Mouse (Mus musculus): ENCODE data around the gene Stkld1.

Gene Stkld1

GRCm38 (mm10) chr2:26915927-26916728 lies 17.7 kb upstream of the Stkld1 start, which contains the start of the genes Surf2 and Surf1:
TSS of gene Surf2 (plus strand) at chr2:26916367.
TSS of gene Surf1 (minus strand) at chr2:26916530.
- DNase-seq (ENCODE audit: low spot score): peak; percentile 86

DNA sequence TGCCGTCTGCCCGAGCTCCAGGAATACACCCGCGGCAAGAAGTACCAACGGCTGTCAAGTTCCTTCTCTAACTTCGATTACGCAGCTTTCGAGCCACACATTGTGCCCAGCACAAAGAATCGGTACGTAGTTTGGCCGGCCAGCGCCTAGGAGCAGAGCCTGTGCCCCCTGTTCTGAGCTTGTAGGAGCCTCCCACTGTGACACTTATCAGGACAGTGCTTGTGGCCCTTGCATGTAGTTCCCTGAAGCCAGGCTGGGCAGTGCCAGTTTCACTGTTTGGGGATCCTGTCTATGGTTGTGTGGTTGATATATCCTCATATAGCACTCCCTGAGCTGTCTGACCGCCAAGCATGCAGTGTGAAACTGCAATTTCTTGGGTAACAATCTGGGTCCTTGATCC lies 17.1 kb upstream of the Stkld1 start:
- DNase-seq (ENCODE audit: low spot score): no peak

DNA sequence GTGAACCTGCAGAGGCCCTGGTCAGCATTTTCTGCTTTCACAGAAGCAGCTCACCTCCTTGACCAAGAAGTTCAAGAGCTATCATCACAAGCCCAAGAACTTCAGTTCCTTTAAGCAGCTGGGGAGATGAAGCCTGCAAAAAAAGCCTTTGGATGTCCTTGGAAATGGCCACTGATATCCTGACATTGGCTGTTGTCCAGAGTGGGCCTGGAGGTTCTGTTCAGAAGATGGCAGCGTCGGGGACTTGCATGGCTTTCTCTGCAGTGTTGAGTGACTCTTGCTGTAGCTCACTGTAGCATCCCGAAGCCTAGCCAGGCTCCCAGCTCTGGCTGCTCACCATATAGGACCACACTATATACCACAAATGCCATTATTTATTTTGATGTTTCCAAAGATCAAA lies 14.2 kb upstream of the Stkld1 start:
- DNase-seq (ENCODE audit: low spot score): no peak

DNA sequence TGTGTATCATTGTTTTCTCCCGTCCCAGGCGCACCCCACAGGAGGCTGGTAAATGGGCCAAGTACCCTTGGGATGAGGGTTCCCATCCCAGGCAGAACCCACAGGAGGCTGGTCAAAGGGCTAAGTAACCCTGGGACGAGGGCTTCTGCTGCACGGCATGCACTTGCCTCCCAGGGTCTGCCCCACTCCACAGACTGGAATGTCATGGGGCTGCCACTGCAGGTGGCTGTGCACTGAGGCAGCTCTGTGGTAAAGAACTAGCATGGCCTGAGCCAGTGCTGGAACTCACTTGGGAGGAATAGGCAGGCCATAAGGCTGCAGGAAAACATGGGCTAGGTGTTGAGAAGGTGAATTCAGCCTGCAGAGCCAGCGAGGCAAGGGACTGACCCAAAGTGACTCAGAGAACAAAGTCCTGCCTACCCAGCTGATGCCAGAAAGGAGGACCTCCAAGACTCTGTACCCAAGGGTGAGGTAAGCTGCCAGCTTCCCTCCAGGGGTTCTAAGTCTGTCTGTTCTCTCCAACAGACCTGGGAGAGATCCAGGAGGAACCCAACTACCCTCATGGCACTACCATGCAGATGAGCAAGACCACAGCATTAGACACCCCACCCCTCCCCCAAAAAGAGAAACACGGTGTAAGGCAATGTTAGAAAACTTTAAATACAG lies 13.5 kb upstream of the Stkld1 start:
- DNase-seq (ENCODE audit: low spot score): no peak

- DNase-seq (ENCODE audit: low spot score): no peak
These were observed 12.1 kb upstream of the Stkld1 start for GRCm38 (mm10) chr2:26921784-26922183.

GRCm38 (mm10) chr2:26927745-26928476 lies 5.9 kb upstream of the Stkld1 start:
- DNase-seq (ENCODE audit: low spot score): no peak

GRCm38 (mm10) chr2:26930390-26930789 lies 3.5 kb upstream of the Stkld1 start:
- peak; percentile 82 for DNase-seq (ENCODE audit: low spot score)

DNA sequence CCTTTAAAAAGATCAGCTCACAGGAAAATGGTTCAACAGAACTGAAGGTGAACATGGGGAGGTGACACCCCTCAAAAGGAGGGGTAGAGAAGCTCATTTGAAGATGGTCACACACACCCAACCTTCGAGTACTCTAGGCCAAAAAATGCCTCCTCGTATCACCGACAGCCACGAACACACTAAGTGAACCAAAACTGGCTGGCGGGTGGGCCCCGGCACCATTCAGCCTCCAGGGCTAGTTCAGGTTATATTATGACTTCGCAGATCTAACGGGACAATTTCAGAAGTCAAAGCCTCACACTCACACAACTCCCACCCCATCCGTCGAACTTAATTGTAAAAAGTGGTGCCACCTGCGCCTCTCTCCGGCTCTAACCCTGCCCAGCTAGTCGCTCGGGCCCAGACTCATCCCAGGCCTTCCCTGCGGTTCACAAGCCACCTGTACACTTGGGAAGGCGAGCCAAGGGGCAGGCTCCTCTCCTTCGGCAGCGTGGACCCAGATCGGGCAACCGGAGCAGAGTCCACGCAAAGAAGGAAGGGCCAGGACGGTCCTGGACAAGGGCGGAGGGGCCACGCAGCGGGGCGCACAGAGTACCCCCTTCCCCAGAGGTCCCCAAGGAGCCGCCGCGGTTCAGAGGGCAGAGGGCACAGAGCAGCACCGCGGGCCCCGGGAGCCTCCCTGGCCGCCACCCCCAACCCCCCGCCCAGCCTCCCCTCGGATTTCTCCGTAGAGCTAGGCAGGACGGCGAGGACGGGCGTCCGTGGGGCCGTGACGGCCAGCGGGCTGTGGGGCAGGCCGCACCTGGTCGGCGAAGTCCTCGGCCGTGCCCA lies 1.2 kb upstream of the Stkld1 start:
- DNase-seq (ENCODE audit: low spot score): peak; percentile 34

DNA sequence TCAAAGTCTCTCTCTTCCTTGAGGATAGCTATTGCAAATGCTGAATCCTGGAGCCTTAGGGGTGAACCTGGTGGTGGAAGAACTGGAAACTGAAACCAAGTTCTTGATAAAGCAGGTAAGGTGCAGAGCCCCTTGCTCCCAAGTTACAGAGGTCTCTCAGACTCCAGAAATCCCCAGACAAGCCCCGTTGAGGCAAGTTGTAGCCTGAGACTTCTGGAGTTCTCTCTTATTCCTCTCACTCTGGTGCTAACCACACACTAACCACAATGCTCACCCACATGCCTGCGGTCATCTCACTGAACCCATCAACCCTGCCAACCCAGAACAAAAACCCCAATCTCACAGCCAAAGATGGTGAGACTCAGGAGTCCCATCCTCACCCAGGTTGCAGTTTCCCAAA lies 1.4 kb downstream of the Stkld1 start:
- no peak for DNase-seq (ENCODE audit: low spot score)

GRCm38 (mm10) chr2:26936425-26936824 lies 2.6 kb downstream of the Stkld1 start:
- no peak for DNase-seq (ENCODE audit: low spot score)

GRCm38 (mm10) chr2:26941539-26941938 lies 7.7 kb downstream of the Stkld1 start:
- DNase-seq (ENCODE audit: low spot score): no peak

DNA sequence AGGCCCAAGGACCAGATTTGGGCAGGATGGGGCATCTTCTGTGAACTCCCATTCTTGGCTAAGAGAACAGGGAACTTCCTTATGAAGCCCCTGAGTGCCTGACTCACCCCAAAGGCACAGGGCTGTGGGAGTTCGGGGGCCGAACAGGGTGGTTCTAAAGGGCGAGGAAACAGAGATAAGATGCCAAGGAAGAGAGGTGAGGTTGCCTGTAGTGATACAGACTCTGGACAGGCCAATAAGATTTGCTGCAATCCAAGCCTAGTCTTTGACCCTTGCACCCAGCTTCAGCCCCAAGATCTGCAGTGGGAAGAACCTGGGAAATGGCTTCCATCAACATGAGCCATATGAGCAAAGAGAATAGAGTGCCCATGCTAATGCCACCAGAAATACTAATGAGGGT lies 9.4 kb downstream of the Stkld1 start:
- DNase-seq (ENCODE audit: low spot score): no peak

GRCm38 (mm10) chr2:26950411-26950810 lies 16.6 kb downstream of the Stkld1 start:
- DNase-seq (ENCODE audit: low spot score): no peak

- DNase-seq (ENCODE audit: low spot score): no peak
These were observed 17.6 kb downstream of the Stkld1 start for GRCm38 (mm10) chr2:26951346-26951905.

- DNase-seq (ENCODE audit: low spot score): no peak
These were observed 18.3 kb downstream of the Stkld1 start for GRCm38 (mm10) chr2:26952193-26952592.

GRCm38 (mm10) chr2:26952866-26953265 lies 19.0 kb downstream of the Stkld1 start:
- no peak for DNase-seq (ENCODE audit: low spot score)

GRCm38 (mm10) chr2:26954735-26955395 lies 21.0 kb downstream of the Stkld1 start:
- no peak for DNase-seq (ENCODE audit: low spot score)

GRCm38 (mm10) chr2:26956811-26957487 lies 23.1 kb downstream of the Stkld1 start:
- no peak for DNase-seq (ENCODE audit: low spot score)

GRCm38 (mm10) chr2:26957488-26957859 lies 23.6 kb downstream of the Stkld1 start:
- no peak for DNase-seq (ENCODE audit: low spot score)

- DNase-seq (ENCODE audit: low spot score): peak; percentile 4
These were observed 26.9 kb downstream of the Stkld1 start for GRCm38 (mm10) chr2:26960756-26961155.

Data from embryo, embryonic 10.5 days (tissue).